Mouse (Mus musculus) heart, postnatal 36 days (tissue): ENCODE measurements at regions not wholly inside any gene's neighbourhood (a gene's known extent, or its start where the extent isn't known, plus 50 kb on each side); places are given as distances from the start of the nearest gene placed in this dataset.

Experiments used
- DNase-seq, 2 experiments: peaks; one replicate each; pipeline ENCODE4 v3.0.0; 2021 to 2022
- intact Hi-C: fragments of 180-260 bp; cut with DNase I; formaldehyde crosslinking; loops from one replicate; pipeline ENCODE4 v1.15.1; 2025

DNA sequence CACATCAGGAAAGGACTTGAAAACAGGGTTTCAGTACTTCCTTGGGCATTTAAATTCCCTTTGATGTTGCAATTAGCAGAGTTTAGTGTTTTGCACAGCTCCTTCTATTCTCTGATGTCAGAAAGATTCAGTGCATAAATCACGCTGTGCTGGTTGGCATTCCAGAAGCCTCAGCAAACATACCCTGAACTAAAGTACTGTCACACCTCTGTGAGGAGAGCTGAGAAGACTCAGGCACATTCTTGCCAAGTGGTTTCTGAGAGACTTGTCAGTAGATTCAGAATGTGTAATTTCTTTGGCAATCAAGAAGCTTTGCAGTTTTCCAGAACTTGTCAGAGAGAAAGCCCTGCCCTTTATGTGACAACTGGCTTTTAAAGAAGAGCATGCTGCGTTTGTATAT lies 192.4 kb upstream of the 2610001J05Rik start:
- intact Hi-C loops, result no loop called here
- DNase-seq, result no peak

DNA sequence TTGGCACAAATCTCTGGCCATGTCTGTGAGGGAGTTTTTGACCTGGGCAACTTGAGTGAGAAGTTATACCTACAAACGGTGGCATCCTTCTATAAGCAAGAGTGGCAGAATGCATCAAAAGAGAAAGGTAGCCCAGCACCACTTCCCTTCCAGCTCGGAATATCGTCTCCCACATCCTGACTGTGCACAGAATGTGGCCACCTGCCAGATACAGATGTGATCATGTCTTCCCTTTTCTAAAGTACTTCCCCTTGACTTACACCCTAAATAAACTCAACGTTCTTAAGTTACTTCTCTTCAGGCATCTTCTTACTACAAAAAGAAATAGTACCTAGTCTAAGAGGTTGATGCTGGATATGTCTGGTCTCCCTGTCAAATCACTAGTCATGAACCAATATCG lies 175.2 kb upstream of the 2610001J05Rik start:
- intact Hi-C loops, result no loop called here
- no peak for DNase-seq

DNA sequence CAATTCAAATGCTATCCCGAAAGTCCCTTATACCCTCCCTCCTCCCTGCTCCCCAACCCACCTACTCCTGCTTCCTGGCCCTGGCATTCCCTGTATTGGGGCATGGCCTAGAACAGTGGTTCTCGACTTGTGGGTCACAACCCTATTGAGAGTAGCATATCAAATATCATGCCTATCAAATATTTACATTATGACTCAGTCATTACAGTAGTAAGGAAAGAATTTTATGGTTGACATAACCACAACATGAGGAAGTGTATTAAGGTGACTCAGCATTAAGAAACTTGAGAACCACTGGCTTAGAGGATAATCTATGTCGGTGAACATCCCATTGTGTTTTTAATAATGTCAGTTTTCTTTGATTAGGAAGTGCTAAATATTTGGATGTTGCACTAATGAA lies 173.3 kb upstream of the 2610001J05Rik start:
- DNase-seq, result no peak
- intact Hi-C loops, result no loop called here

DNA sequence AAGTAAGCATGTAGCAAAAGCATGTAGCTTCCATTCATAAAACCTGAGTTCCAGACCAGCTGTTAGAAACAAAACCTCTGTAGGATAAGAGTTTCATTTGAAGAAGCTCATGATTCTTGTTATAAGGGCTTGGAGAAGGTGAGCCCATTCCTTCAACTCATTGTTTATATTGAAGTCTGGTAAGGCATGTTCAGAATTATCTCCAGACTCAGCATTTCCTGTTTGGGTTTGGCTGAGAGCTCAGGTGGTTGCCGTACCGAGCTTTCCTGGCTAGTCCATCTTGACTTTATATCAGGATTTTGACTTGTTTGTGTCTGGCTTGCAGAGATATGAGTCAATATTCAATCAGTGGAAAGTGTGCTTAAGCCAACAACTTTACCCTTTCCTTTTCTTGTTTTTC lies 154.6 kb upstream of the 2610001J05Rik start:
- intact Hi-C loops, result no loop called here
- no peak for DNase-seq

DNA sequence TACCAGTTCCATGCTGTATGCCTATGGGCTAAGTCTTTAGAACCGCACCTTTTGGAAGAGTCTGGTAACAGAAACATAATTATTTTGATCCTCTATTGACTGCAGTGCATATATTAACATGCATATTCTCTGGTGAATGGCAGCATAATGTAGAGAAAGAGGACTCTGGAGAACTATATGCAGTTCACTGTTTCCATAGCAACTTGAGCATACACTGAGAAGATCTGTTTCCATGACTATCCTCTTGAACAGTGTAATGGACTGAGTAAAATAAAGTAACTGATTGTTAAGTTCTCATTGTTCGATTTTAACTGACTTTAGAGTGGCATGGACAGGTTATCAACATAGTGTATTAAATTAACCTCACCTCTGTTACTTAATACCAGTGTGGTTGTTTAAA lies 147.6 kb upstream of the 2610001J05Rik start:
- DNase-seq, result no peak
- intact Hi-C loops, result no loop called here

DNA sequence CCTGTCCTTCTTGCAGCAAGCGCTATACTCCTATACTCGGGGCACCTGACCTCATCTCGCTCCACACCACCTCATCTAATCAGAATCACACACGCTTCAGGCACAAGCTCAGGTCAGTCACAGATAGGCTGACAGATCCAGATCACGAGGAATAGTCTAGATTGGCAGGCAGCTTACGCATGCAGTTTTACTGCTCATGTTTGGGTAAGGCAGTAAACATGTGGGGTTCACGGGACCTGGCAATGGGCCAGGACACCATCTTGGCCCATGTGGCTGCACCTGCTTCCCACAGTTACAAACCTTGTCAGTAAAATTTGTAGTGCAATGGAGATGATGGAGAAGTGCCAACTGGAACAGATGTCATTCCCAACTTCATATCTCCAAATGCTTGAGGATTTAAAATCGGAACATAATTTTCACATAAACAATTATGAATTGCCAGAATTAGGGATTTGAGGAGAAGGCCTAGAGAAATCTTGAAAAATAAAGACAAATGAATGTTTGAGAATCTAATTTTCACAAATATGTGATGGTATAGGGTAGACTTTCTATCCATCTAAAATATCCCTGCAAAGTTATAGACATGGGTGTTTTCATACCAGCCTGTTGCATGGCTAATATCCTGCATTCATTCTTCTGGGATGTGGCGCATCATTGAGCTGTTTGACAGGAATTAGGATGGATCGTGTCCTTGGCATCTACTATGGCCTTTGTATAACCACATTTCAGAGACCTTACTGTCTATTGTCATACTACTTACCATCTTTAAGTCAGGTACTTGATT lies 111.5 kb upstream of the 2610001J05Rik start:
- DNase-seq, result no peak
- intact Hi-C loops, result no loop called here

DNA sequence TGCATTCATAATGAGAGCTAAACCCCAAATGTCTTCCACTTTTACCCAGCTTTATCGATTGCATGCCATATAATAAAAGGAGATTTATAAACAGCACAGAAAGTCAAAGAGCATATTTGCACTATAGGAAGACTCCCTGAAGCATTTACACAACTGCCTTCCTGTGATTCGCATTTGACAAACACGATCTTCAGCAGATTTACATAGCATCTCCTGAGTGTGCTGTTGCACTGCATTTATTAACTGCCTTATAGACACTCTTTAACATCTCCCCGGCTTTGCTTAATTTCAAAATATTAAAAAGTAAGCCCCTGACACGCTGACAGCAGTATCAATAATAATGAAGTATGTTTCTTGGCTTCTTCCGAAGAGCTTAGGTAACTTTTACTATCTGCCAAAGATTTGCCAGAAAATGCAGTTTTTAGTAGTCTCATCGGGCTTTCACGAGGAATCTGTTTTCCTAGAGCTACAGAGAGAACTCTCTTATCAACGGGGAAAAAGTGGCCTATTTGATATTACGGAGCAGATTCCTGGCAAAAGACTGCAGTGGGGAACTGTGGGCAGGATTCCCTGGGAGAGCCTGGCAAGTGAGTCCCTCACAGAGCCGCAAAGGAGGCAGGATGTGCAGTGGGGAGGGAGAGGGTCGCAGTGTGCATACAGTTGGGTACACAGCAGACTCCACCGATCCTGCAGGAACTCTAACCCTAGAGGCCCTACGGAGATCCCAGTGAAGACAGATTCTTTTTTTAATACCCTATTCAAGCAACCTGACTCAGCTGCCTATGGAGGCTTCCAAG lies 103.6 kb upstream of the 2610001J05Rik start:
- DNase-seq, result no peak
- intact Hi-C loops, result no loop called here

DNA sequence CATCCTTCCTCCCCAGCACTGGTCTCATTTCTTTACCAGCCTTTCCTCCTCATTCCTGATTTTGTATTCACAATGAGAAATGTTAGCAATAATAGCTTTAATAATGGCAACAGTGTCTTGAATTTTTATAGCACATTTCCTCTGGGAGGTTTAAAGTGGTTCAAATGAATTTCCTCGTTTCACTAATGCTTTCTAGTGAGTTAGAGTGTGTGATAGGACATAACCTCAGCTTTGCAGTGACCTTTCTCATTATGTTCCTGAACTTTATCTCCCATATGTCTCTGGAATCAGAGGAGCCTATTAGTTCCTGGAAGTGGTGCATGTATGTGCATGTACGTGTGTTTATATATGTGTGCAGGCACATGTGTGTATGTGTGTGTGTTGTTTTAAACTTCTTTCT lies 93.2 kb upstream of the 2610001J05Rik start:
- intact Hi-C loops, result no loop called here
- DNase-seq, result no peak

DNA sequence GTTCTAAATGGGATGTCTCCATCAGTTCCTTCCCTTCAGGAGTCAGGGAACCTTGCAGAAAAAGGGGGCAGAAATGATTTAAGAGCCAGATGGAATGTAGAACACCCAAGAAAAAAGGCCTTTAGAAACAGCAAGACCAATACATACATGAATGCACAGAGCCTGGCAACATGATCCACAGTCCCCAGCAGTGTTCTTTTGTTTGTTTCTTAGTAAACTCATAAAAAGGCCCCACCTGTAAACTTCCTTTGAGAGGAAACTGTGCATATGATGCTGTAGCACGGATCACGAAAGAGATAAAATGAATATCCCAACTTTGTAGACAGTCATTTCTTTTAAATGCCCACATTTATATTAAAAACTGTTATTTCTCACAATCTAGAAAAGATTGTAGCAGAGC lies 92.7 kb upstream of the 2610001J05Rik start:
- intact Hi-C loops, result no loop called here

DNA sequence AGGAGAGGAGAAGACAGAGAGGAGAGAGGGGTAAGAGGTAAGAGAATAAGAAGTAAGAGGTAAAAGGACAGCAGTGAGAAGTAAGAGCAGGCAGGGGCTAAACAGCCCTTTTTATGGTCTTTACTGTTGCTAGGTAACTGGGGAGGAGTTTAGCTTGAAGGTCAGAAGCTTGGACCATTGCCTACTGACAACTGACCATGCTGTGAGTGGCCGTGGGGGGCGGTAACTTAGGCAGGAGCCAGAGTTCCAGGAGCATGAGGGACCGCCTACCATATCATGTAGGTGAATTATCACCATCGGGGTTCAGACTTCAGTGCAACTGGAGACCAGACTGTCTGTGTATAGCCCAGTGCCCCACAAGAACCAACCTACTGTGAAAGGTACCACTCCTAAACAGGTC lies 78.3 kb upstream of the 2610001J05Rik start:
- no peak for DNase-seq
- intact Hi-C loops, result loop anchor here (10.0 kb wide), 1 partner anchor 385 kb away; no protein-coding TSS in a partner anchor

More for the DNA sequence above, 92.7 kb upstream of the 2610001J05Rik start:
- DNase-seq, result no peak

DNA sequence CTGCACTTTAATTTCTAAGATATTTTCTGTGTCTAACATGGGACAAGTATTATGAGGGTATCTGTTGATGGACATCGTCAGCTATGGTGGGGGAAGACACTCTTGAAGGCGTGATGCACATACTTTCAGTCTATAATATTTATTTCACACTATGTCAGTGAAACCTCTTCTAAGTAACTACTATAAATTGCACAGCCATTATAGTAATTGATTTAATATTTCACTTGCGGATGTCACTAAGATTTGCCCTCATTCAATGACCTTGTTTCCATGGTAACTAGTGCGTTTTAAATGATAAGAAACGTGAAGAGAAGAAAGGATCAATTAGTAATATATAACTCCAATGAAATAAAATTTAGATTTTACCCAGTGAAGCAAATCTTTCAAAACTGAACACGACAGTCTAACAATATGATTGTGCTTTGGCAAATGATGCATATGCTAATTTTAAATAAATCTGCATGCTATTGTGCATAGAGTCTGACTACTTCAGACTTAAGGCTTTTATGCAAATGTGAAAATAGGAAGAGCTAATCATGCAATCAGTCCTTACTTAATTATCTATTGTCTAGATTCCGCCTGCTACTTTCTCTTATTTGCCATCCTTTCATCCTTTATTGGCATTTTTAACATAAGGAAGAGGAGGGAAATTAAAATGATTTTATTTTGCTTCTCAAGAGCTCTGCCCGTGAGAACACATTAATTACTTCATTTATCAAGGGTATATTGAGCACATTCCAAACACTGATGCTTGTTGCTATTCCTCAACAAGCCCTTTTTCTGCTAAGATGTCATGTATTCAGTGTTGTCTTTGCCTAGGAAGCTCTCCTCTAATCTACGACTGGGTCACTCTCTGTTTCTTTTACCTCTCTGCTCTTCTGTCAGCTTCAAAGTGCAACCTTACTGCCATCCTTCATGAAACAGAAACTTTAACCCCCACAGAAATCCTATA lies 49.8 kb upstream of the 2610001J05Rik start:
- intact Hi-C loops, result no loop called here
- no peak for DNase-seq
